In the genomic region with DNA sequence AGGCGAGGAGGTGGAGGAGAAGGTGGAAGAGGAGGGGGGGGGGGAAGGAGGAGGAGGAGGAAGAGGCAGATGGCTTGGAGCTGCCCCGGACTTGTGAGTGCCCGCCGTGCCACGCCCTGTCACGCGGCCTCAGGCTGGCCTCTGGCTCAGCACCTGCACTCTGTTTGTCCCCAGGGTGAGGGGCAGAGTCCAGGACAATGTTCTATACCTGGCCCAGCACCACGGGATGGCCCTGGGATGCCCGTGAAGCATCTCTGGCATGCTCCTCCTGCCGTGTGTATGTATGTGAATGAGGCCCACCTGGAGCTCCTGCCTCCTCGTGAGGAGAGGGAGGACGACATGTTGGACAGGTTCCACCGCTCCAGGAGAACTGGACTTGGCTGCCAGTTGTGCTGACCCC, we compare ENCODE assay signal across 12 mouse cellular contexts. TPM values are rescaled to one million over a fixed set of nuclear protein-coding genes. Genes with fewer than 3 reads are reported as not detected.
A peak's percentile ranks its signal among the peaks of the same experiment; 100 is the strongest.
DNase-seq lines count a peak whose midpoint lies in the region; ATAC-seq lines count a peak whose summit lies in the region.
"Had no signal": no experiment of that assay in that cellular context is flagged by ENCODE, and none has a peak within 500 bp of the region (broad histone marks: within the 10 kb centered on the region; RNA-seq: fewer than 3 reads in every experiment).

No protein-coding gene starts in this region.

- 38% methylated on average over 13 of the region's 13 CpGs for WGBS in stomach, embryonic 14.5 days

- no peak overlapping the region for H3K9ac ChIP-seq in stomach, embryonic 14.5 days (replicated peaks; ENCODE audit: low read depth, low read length)
- H3K9ac ChIP-seq: embryonic facial prominence, embryonic 12.5 days; limb, embryonic 12.5 days had no signal

- ATAC-seq in cerebellum, adult (ENCODE audit: insufficient number of reproducible peaks, low FRiP score, low TSS enrichment): no peak
- no peak for ATAC-seq in megakaryocyte, adult 5-6 weeks (ENCODE audit: poor library complexity, severe bottlenecking)
- ATAC-seq in stomach, embryonic 14.5 days (ENCODE audit: insufficient number of reproducible peaks, insufficient read depth, low FRiP score, low read depth): 0 out of 2 replicates have a peak, but pooled peaks have one; percentile 28
- ATAC-seq: hindbrain, postnatal 0 days had no signal

- no peaks in the 10 kb centered on the region for H3K36me3 ChIP-seq in megakaryocyte, embryonic 14.5 days (replicated peaks; ENCODE audit: low read length)
- H3K36me3 ChIP-seq in stomach, embryonic 14.5 days (ENCODE audit: control insufficient read depth, insufficient read depth, low read length): no peaks in the 10 kb centered on the region
- H3K36me3 ChIP-seq: embryonic facial prominence, embryonic 12.5 days; forebrain, embryonic 10.5 days; limb, embryonic 12.5 days had no signal

- DNase-seq in cerebellum, adult 9-10 months: peak; percentile 53
- peak; percentile 64 to 87 for DNase-seq in kidney, postnatal 25 days
- DNase-seq in left cerebral cortex, postnatal 14 days (ENCODE audit: low spot score in 2 of 2): no peak
- no peak for DNase-seq in adrenal gland, adult 2 months

- intact Hi-C loops in left cerebral cortex, postnatal 14 days (cut with DNase I): loop anchor here (5.0 kb wide), 1 partner anchor 111 kb away; no protein-coding TSS in a partner anchor

- H3K4me1 ChIP-seq in megakaryocyte, embryonic 14.5 days: peaks cover 14% of the 10 kb centered on the region
- peaks cover 7% of the 10 kb centered on the region; the same call in 1 of the 2 replicates for H3K4me1 ChIP-seq in stomach, embryonic 14.5 days (ENCODE audit: control insufficient read depth, insufficient read depth, low read length)
- H3K4me1 ChIP-seq: embryonic facial prominence, embryonic 12.5 days had no signal

- no peak overlapping the region for H3K27ac ChIP-seq in stomach, embryonic 14.5 days (ENCODE audit: low read length)
- H3K27ac ChIP-seq: embryonic facial prominence, embryonic 12.5 days; forebrain, embryonic 10.5 days; hindbrain, postnatal 0 days; limb, embryonic 12.5 days had no signal

- peak overlapping the region; percentile 4 for H3K4me3 ChIP-seq in megakaryocyte, embryonic 14.5 days (replicated peaks)
- no peak overlapping the region for H3K4me3 ChIP-seq in stomach, embryonic 14.5 days (ENCODE audit: low read depth, low read length)
- H3K4me3 ChIP-seq: embryonic facial prominence, embryonic 12.5 days; forebrain, embryonic 10.5 days; limb, embryonic 12.5 days had no signal

- peaks cover 28% of the 10 kb centered on the region for H3K27me3 ChIP-seq in megakaryocyte, embryonic 14.5 days (replicated peaks)
- peaks cover 3% of the 10 kb centered on the region; the same call in 1 of the 2 replicates for H3K27me3 ChIP-seq in stomach, embryonic 14.5 days (ENCODE audit: control insufficient read depth, insufficient read depth, low read length)

- no peak overlapping the region for H3K4me2 ChIP-seq in stomach, embryonic 14.5 days (replicated peaks; ENCODE audit: low read depth, low read length)
- H3K4me2 ChIP-seq: embryonic facial prominence, embryonic 12.5 days; limb, embryonic 12.5 days had no signal

- no peaks in the 10 kb centered on the region for H3K9me3 ChIP-seq in megakaryocyte, embryonic 14.5 days
- no peaks in the 10 kb centered on the region for H3K9me3 ChIP-seq in stomach, embryonic 14.5 days (ENCODE audit: control insufficient read depth, low read depth, low read length)
- H3K9me3 ChIP-seq: embryonic facial prominence, embryonic 12.5 days; forebrain, embryonic 10.5 days; limb, embryonic 12.5 days had no signal

RNA-seq across cellular contexts. Expression of gene Zfp747, which starts 14.4 kb away (rescaled TPM):
- 0.73 TPM in 1 of 2 replicates, not detected in the other for polyA plus RNA-seq in megakaryocyte, embryonic 14.5 days (2012; ENCODE audit: insufficient read depth, low replicate concordance)
- total RNA-seq in megakaryocyte, adult 5-6 weeks (2015): 3.2 and 6.1 TPM in 2 replicates
- 7.6 and 17.8 TPM in 2 replicates for total RNA-seq in megakaryocyte, adult 5-6 weeks (2017)
- 8.1 and 9.4 TPM in 2 replicates for polyA plus RNA-seq in stomach, embryonic 14.5 days (2014; fragmentation: Nextera tagmentation; extraction: Ambion mirVana)
- 1 to 10 TPM; 5.4 to 7.8 TPM for total RNA-seq in left cerebral cortex, postnatal 14 days (2021)
- 10 to 100 TPM in 1 of 2 experiments, 1 to 10 TPM in 1; 8.0 to 11.2 TPM for total RNA-seq in adrenal gland, adult 2 months (2021)
- polyA plus RNA-seq in adrenal gland, adult 2 months (2012; rRNA removed): 4.4 and 6.7 TPM in 2 replicates

RNA-seq across cellular contexts. Expression of gene Zfp768, which starts 16.1 kb away (rescaled TPM):
- 21.5 and 31.6 TPM in 2 replicates for polyA plus RNA-seq in megakaryocyte, embryonic 14.5 days (2012; ENCODE audit: insufficient read depth, low replicate concordance)
- 2.0 and 2.4 TPM in 2 replicates for total RNA-seq in megakaryocyte, adult 5-6 weeks (2015)
- total RNA-seq in megakaryocyte, adult 5-6 weeks (2017): 3.9 and 4.6 TPM in 2 replicates
- 4.6 and 4.7 TPM in 2 replicates for polyA plus RNA-seq in stomach, embryonic 14.5 days (2014; fragmentation: Nextera tagmentation; extraction: Ambion mirVana)
- total RNA-seq in left cerebral cortex, postnatal 14 days (2021): 10 to 100 TPM; 10.9 to 13.0 TPM
- total RNA-seq in adrenal gland, adult 2 months (2021): 10 to 100 TPM; 30.5 to 32.3 TPM
- polyA plus RNA-seq in adrenal gland, adult 2 months (2012; rRNA removed): 52.5 and 54.2 TPM in 2 replicates

RNA-seq across cellular contexts. Expression of gene 9130019O22Rik, which starts 25.5 kb away (rescaled TPM):
- polyA plus RNA-seq in megakaryocyte, embryonic 14.5 days (2012; ENCODE audit: insufficient read depth, low replicate concordance): 0.07 and 1.7 TPM in 2 replicates
- total RNA-seq in megakaryocyte, adult 5-6 weeks (2015): 1.8 TPM in 2 replicates
- 5.0 TPM in 2 replicates for total RNA-seq in megakaryocyte, adult 5-6 weeks (2017)
- polyA plus RNA-seq in stomach, embryonic 14.5 days (2014; fragmentation: Nextera tagmentation; extraction: Ambion mirVana): 6.7 and 7.1 TPM in 2 replicates
- total RNA-seq in left cerebral cortex, postnatal 14 days (2021): 1 to 10 TPM; 2.7 to 2.8 TPM
- 1 to 10 TPM; 4.4 to 6.3 TPM for total RNA-seq in adrenal gland, adult 2 months (2021)
- 2.5 and 3.3 TPM in 2 replicates for polyA plus RNA-seq in adrenal gland, adult 2 months (2012; rRNA removed)

RNA-seq across cellular contexts. Expression of gene E430018J23Rik, which starts 32.0 kb away (rescaled TPM):
- 5.5 TPM in 1 of 2 replicates, not detected in the other for polyA plus RNA-seq in megakaryocyte, embryonic 14.5 days (2012; ENCODE audit: insufficient read depth, low replicate concordance)
- 0.36 and 0.40 TPM in 2 replicates for total RNA-seq in megakaryocyte, adult 5-6 weeks (2015)
- total RNA-seq in megakaryocyte, adult 5-6 weeks (2017): 1.7 and 2.8 TPM in 2 replicates
- polyA plus RNA-seq in stomach, embryonic 14.5 days (2014; fragmentation: Nextera tagmentation; extraction: Ambion mirVana): 8.0 and 9.7 TPM in 2 replicates
- total RNA-seq in left cerebral cortex, postnatal 14 days (2021): 1 to 10 TPM; 6.2 to 6.8 TPM
- 10 to 100 TPM in 1 of 2 experiments, 1 to 10 TPM in 1; 7.1 to 10.3 TPM for total RNA-seq in adrenal gland, adult 2 months (2021)
- polyA plus RNA-seq in adrenal gland, adult 2 months (2012; rRNA removed): 8.9 and 10.0 TPM in 2 replicates

RNA-seq across cellular contexts. Expression of gene Zfp764, which starts 45.2 kb away (rescaled TPM):
- 0.32 TPM in 1 of 2 replicates, not detected in the other for polyA plus RNA-seq in megakaryocyte, embryonic 14.5 days (2012; ENCODE audit: insufficient read depth, low replicate concordance)
- total RNA-seq in megakaryocyte, adult 5-6 weeks (2015): 8.5 and 10.5 TPM in 2 replicates
- total RNA-seq in megakaryocyte, adult 5-6 weeks (2017): 9.1 and 9.5 TPM in 2 replicates
- 10.3 and 12.0 TPM in 2 replicates for polyA plus RNA-seq in stomach, embryonic 14.5 days (2014; fragmentation: Nextera tagmentation; extraction: Ambion mirVana)
- total RNA-seq in left cerebral cortex, postnatal 14 days (2021): 1 to 10 TPM; 2.9 to 4.1 TPM
- total RNA-seq in adrenal gland, adult 2 months (2021): 1 to 10 TPM; 5.0 to 8.1 TPM
- polyA plus RNA-seq in adrenal gland, adult 2 months (2012; rRNA removed): 4.1 and 4.5 TPM in 2 replicates

Comparison
In these comparisons a context has a peak if more than half of its experiments do, and no peak if none do; other contexts are left out.
1. DNase-seq: peak in cerebellum, adult 9-10 months (single experiment) and kidney, postnatal 25 days (2 of 2); none in left cerebral cortex, postnatal 14 days (0 of 2) and adrenal gland, adult 2 months (single experiment).